Mouse (Mus musculus) forebrain, postnatal 0 days (tissue): ENCODE results near the gene Rbm47. TPM values are rescaled to one million over a fixed set of nuclear protein-coding genes. Genes with fewer than 3 reads are reported as not detected.

Source experiments
- ATAC-seq: fragments of 200-750 bp; cut with Nextera tagmentation; 2 replicates; pipeline ENCODE4 v1.8.0; 2017; ENCODE audit warnings: mild to moderate bottlenecking, moderate library complexity
- DNase-seq: peaks from one replicate; pipeline ENCODE4 v3.0.0-alpha.2; 2015
- H3K27ac ChIP-seq: fragments of 300-500 bp; sonication (generic); 2 replicates; pipeline ENCODE4 v1.5.1; 2014; ENCODE audit warnings: low read depth, mild to moderate bottlenecking, antibody characterized with exemption, low read length, moderate library complexity, mixed read lengths
- H3K27me3 ChIP-seq: fragments of 300-500 bp; sonication (generic); 2 replicates; pipeline ENCODE4 v1.6.1; 2014; ENCODE audit warnings: mild to moderate bottlenecking, low read length, mixed read lengths; ENCODE audit not compliant: insufficient read depth
- H3K36me3 ChIP-seq: fragments of 300-500 bp; sonication (generic); 2 replicates; pipeline ENCODE4 v1.6.1; 2014; ENCODE audit warnings: mild to moderate bottlenecking, moderate library complexity; ENCODE audit not compliant: insufficient read depth
- H3K4me1 ChIP-seq: fragments of 300-500 bp; sonication (generic); 2 replicates; pipeline ENCODE4 v1.6.1; 2014; ENCODE audit warnings: antibody characterized with exemption; ENCODE audit not compliant: insufficient read depth
- H3K4me2 ChIP-seq: fragments of 300-500 bp; sonication (generic); 2 replicates; pipeline ENCODE4 v1.6.1; 2014; ENCODE audit warnings: low read depth, mild to moderate bottlenecking, moderate library complexity
- H3K4me3 ChIP-seq: fragments of 300-500 bp; sonication (generic); 2 replicates; pipeline ENCODE4 v1.5.1; 2014; ENCODE audit warnings: low read depth, low read length, mixed read lengths
- H3K9ac ChIP-seq: fragments of 300-500 bp; sonication (generic); 2 replicates; pipeline ENCODE4 v1.6.1; 2014; ENCODE audit warnings: mild to moderate bottlenecking
- H3K9me3 ChIP-seq: fragments of 300-500 bp; sonication (generic); 2 replicates; pipeline ENCODE4 v1.6.1; 2016; ENCODE audit warnings: low read length
- CTCF ChIP-seq: sonication (generic); IDR thresholded peaks from 2 replicates; pipeline ENCODE4 v1.5.1; 2016; ENCODE audit warnings: antibody characterized with exemption, control low read depth, low read depth
- WGBS: fragments of 180-500 bp; shearing (Covaris S2); extraction: QIAGEN DNeasy Blood & Tissue Kit; methylation state at CpG from one replicate; pipeline ENCODE4 v1.1.7; 2014; 5-methylcytosine and 5-hydroxymethylcytosine counted together
- polyA plus RNA-seq: library from polyadenylated mRNA; unstranded; fragments of >200 nt; fragmentation: Nextera tagmentation; extraction: Ambion mirVana; gene quantifications from 2 replicates; pipeline ENCODE4 v1.2.1, GENCODE M21; 2015
- total RNA-seq: library from RNA; depleted of rRNA; stranded (reverse); fragments of >200 nt; gene quantifications from 2 replicates; pipeline ENCODE4 v1.2.3, GENCODE M21; 2014

The Rbm47 gene
- total and polyA plus RNA-seq, 2 experiments from 2014 or later, result 2.7 to 3.3 TPM

- TF ChIP-seq CTCF, result no peak
- Histone ChIP-seq H3K4me1 (no peaks in the 10 kb centered on the region), H3K27ac (no peak overlapping the region), H3K4me2 (no peak overlapping the region), H3K36me3 (no peaks in the 10 kb centered on the region), H3K9ac (no peak overlapping the region), H3K27me3 (no peaks in the 10 kb centered on the region), H3K4me3 (no peak overlapping the region), H3K9me3 (no peaks in the 10 kb centered on the region)
- ATAC-seq, result no peak
- DNase-seq, result no peak
- WGBS, result 84% methylated on average over 19 of the region's 19 CpGs
These were observed 91.3 kb downstream of the Rbm47 start for GRCm38 (mm10) chr5:66081443-66082228.

- H3K36me3 ChIP-seq, result no peaks in the 10 kb centered on the region
- no peak overlapping the region for H3K27ac ChIP-seq
- H3K27me3 ChIP-seq, result no peaks in the 10 kb centered on the region
- ATAC-seq (no peak), DNase-seq (no peak)
- TF ChIP-seq CTCF, result no peak
- H3K4me1 ChIP-seq, result no peaks in the 10 kb centered on the region
- no peaks in the 10 kb centered on the region for H3K9me3 ChIP-seq
- 88% methylated on average over 17 of the region's 17 CpGs for WGBS
- no peak overlapping the region for H3K4me3 ChIP-seq
- H3K4me2 ChIP-seq, result no peak overlapping the region
- H3K9ac ChIP-seq, result no peak overlapping the region
These were observed 92.2 kb downstream of the Rbm47 start for GRCm38 (mm10) chr5:66080529-66081220.

- no peaks in the 10 kb centered on the region for H3K4me1 ChIP-seq
- ATAC-seq (no peak), DNase-seq (no peak)
- no peaks in the 10 kb centered on the region for H3K36me3 ChIP-seq
- no peaks in the 10 kb centered on the region for H3K27me3 ChIP-seq
- H3K9ac ChIP-seq, result no peak overlapping the region
- no peak overlapping the region for H3K4me2 ChIP-seq
- no peaks in the 10 kb centered on the region for H3K9me3 ChIP-seq
- 89% methylated on average over 9 of the region's 9 CpGs for WGBS
- H3K4me3 ChIP-seq, result no peak overlapping the region
- TF ChIP-seq CTCF, result no peak
- H3K27ac ChIP-seq, result no peak overlapping the region
These were observed 93.3 kb downstream of the Rbm47 start for GRCm38 (mm10) chr5:66079358-66080179.

GRCm38 (mm10) chr5:66078491-66079012 is 94.4 kb downstream of the Rbm47 start:
- H3K9me3 ChIP-seq, result no peaks in the 10 kb centered on the region
- H3K27ac ChIP-seq, result no peak overlapping the region
- TF ChIP-seq CTCF, result no peak
- 94% methylated on average over 7 of the region's 7 CpGs for WGBS
- DNase-seq (no peak), ATAC-seq (no peak)
- no peaks in the 10 kb centered on the region for H3K36me3 ChIP-seq
- no peak overlapping the region for H3K4me2 ChIP-seq
- H3K4me3 ChIP-seq, result no peak overlapping the region
- no peaks in the 10 kb centered on the region for H3K4me1 ChIP-seq
- H3K27me3 ChIP-seq, result no peaks in the 10 kb centered on the region
- H3K9ac ChIP-seq, result no peak overlapping the region

- Histone ChIP-seq H3K27ac (no peak overlapping the region), H3K4me3 (no peak overlapping the region), H3K9ac (no peak overlapping the region), H3K4me2 (no peak overlapping the region), H3K4me1 (no peaks in the 10 kb centered on the region), H3K9me3 (no peaks in the 10 kb centered on the region), H3K36me3 (no peaks in the 10 kb centered on the region), H3K27me3 (no peaks in the 10 kb centered on the region)
- DNase-seq (no peak), ATAC-seq (no peak)
- WGBS, result 41% methylated on average over 10 of the region's 10 CpGs
- no peak for TF ChIP-seq CTCF
These were observed 95.5 kb downstream of the Rbm47 start for GRCm38 (mm10) chr5:66077416-66077815.

- Histone ChIP-seq H3K4me1 (no peaks in the 10 kb centered on the region), H3K4me3 (no peak overlapping the region), H3K4me2 (no peak overlapping the region), H3K9me3 (no peaks in the 10 kb centered on the region), H3K36me3 (no peaks in the 10 kb centered on the region), H3K9ac (no peak overlapping the region), H3K27me3 (no peaks in the 10 kb centered on the region), H3K27ac (no peak overlapping the region)
- TF ChIP-seq CTCF, result no peak
- no peak for DNase-seq
- no peak for ATAC-seq
- WGBS, result 78% methylated on average over 12 of the region's 12 CpGs
These were observed 96.1 kb downstream of the Rbm47 start for GRCm38 (mm10) chr5:66076685-66077301.
